Mouse (Mus musculus) hindbrain, embryonic 15.5 days (tissue): ENCODE results near the gene Serpina3a. TPM values are rescaled to one million over a fixed set of nuclear protein-coding genes. Genes with fewer than 3 reads are reported as not detected.

Experiments used
- ATAC-seq: fragments of 200-750 bp; cut with Nextera tagmentation; 2 replicates; pipeline ENCODE4 v1.8.0; 2017; ENCODE audit warnings: low read depth, moderate number of reproducible peaks, moderate TSS enrichment; ENCODE audit not compliant: low FRiP score
- H3K27ac ChIP-seq: fragments of 300-500 bp; sonication (generic); replicated peaks from 2 replicates; pipeline ENCODE4 v1.5.1; 2015; ENCODE audit warnings: mild to moderate bottlenecking, inconsistent platforms
- H3K27me3 ChIP-seq: fragments of 300-500 bp; sonication (generic); 2 replicates; pipeline ENCODE4 v1.6.1; 2015; ENCODE audit warnings: control low read depth, inconsistent platforms
- H3K36me3 ChIP-seq: fragments of 300-500 bp; sonication (generic); 2 replicates; pipeline ENCODE4 v1.6.1; 2015; ENCODE audit warnings: control low read depth, inconsistent platforms
- H3K4me1 ChIP-seq: fragments of 300-500 bp; sonication (generic); replicated peaks from 2 replicates; pipeline ENCODE4 v1.6.1; 2015; ENCODE audit warnings: control low read depth, inconsistent platforms
- H3K4me2 ChIP-seq: fragments of 300-500 bp; sonication (generic); 2 replicates; pipeline ENCODE4 v1.6.1; 2015; ENCODE audit warnings: moderate library complexity, mild to moderate bottlenecking, inconsistent platforms
- H3K4me3 ChIP-seq: fragments of 300-500 bp; sonication (generic); 2 replicates; pipeline ENCODE4 v1.5.1; 2015; ENCODE audit warnings: mild to moderate bottlenecking, inconsistent platforms
- H3K9ac ChIP-seq: fragments of 300-500 bp; sonication (generic); 2 replicates; pipeline ENCODE4 v1.6.1; 2015; ENCODE audit warnings: inconsistent platforms
- H3K9me3 ChIP-seq: fragments of 300-500 bp; sonication (generic); 2 replicates; pipeline ENCODE4 v1.6.1; 2016; ENCODE audit warnings: control low read depth, inconsistent platforms
- WGBS: fragments of 180-500 bp; shearing (Covaris S2); methylation state at CpG from one replicate; pipeline ENCODE4 v1.1.7; 2015; 5-methylcytosine and 5-hydroxymethylcytosine counted together
- polyA plus RNA-seq: library from polyadenylated mRNA; unstranded; fragments of >200 nt; fragmentation: Nextera tagmentation; extraction: Ambion mirVana; gene quantifications from 2 replicates; pipeline ENCODE4 v1.2.1, GENCODE M21; 2015

Serpina3a gene
- polyA plus RNA-seq, 1 experiment from 2014 or later = not detected

- Histone ChIP-seq H3K27me3 (no peaks in the 10 kb centered on the region), H3K4me3 (no peak overlapping the region), H3K9ac (no peak overlapping the region), H3K4me1 (no peaks in the 10 kb centered on the region), H3K36me3 (no peaks in the 10 kb centered on the region), H3K4me2 (no peak overlapping the region), H3K27ac (no peak overlapping the region), H3K9me3 (no peaks in the 10 kb centered on the region)
- 81% methylated on average over 2 of the region's 2 CpGs for WGBS
- no peak for ATAC-seq
Measured at GRCm38 (mm10) chr12:104108507-104108906, 4.0 kb upstream of the Serpina3a start.

DNA sequence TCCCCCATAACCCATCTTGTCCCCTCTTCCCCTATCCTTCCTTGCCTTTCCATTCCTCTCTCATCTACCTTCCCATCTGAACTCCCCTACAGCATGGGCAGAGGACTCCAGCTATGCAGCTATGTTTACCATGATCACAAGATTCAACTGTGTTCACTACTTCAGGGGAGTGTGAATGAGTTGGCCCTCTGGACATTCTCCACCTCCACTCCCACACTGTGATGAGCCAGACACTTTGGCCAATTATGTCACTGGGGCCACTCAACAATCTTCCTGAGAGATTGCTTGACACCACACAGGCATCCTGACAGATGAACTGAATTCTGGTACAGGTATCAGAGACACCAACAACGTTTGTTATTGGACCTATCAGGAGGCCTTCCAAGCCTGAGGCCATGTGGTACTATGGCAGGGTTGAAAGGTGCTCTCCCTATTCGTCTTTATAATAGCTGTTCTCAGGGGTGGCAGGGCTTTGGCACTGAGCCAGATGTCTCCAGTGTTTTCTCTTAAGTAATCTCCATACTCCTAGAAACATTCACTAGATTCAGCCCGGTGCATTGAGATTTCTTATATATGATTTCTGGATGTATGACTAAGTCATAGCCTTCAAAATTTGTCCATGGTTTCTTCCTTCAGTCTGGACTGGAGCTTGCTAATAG, 2.5 kb downstream of the Serpina3a start:
- Histone ChIP-seq H3K27me3 (no peaks in the 10 kb centered on the region), H3K9me3 (no peaks in the 10 kb centered on the region), H3K27ac (no peak overlapping the region), H3K36me3 (no peaks in the 10 kb centered on the region), H3K4me1 (no peaks in the 10 kb centered on the region), H3K4me3 (no peak overlapping the region), H3K4me2 (no peak overlapping the region), H3K9ac (no peak overlapping the region)
- ATAC-seq = no peak
- WGBS = 58% methylated on average over 3 of the region's 3 CpGs

- no peak overlapping the region for H3K27ac ChIP-seq
- WGBS = 88% methylated on average over 1 of the region's 1 CpGs
- ATAC-seq = no peak
Measured at GRCm38 (mm10) chr12:104123097-104123496, 10.6 kb downstream of the Serpina3a start.

DNA sequence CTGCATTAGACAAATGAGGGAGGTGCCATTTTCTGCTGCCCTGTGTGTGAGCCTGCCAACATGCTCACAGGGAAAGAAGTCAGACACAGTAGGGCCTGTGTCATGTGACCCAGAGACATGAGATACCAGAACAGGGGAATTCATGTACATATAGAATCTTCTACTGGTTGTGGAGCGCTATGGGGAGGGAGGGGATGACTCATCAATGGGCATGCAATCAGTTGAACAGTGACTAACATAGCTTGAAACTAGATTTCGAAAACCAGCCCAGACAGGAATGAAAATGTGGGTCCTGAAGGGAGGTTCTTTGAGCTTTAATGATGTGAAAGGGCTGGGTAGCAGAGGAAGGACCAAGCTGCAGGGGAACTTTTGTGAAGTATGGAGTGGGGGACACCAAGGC, 11.5 kb downstream of the Serpina3a start:
- Histone ChIP-seq H3K36me3 (no peaks in the 10 kb centered on the region), H3K27me3 (no peaks in the 10 kb centered on the region), H3K4me1 (no peaks in the 10 kb centered on the region), H3K27ac (no peak overlapping the region), H3K9me3 (no peaks in the 10 kb centered on the region), H3K4me2 (no peak overlapping the region), H3K9ac (no peak overlapping the region), H3K4me3 (no peak overlapping the region)
- 82% methylated on average over 2 of the region's 2 CpGs for WGBS
- no peak for ATAC-seq

More at GRCm38 (mm10) chr12:104123097-104123496, 10.6 kb downstream of the Serpina3a start:
- Histone ChIP-seq H3K36me3 (no peaks in the 10 kb centered on the region), H3K27me3 (no peaks in the 10 kb centered on the region), H3K9me3 (no peaks in the 10 kb centered on the region), H3K4me3 (no peak overlapping the region), H3K9ac (no peak overlapping the region), H3K4me2 (no peak overlapping the region), H3K4me1 (no peaks in the 10 kb centered on the region)

GRCm38 (mm10) chr12:104125021-104125560, 12.6 kb downstream of the Serpina3a start:
- H3K4me1 ChIP-seq = no peaks in the 10 kb centered on the region
- 88% methylated on average over 5 of the region's 5 CpGs for WGBS
- H3K4me3 ChIP-seq = no peak overlapping the region
- no peak overlapping the region for H3K4me2 ChIP-seq
- H3K36me3 ChIP-seq = no peaks in the 10 kb centered on the region
- ATAC-seq = no peak
- H3K9me3 ChIP-seq = no peaks in the 10 kb centered on the region
- no peak overlapping the region for H3K27ac ChIP-seq
- H3K9ac ChIP-seq = no peak overlapping the region
- no peaks in the 10 kb centered on the region for H3K27me3 ChIP-seq

DNA sequence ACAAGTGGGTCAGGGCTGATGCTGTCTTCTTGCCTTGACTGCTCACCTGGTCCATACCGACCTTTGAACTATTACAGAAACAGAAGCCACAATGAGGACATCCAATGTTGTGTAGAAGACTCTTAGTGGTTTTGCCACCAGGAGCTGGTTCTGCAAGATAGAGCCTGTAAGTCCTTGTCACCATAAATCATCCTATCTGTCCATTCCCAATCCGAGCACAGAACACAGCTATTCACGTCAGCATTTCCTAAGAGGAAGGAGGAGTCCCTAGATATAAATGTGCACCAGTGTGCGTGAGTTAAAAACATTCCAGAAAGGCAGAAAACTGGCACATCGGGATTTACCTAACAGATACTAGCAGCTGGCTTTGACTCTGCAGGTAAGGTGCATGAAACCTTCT, 15.2 kb downstream of the Serpina3a start, which contains the start of gene Serpina3b:
Serpina3b (plus strand) TSS at position 301 of the 400 bp plus-strand sequence.
- Histone ChIP-seq H3K9me3 (no peaks in the 10 kb centered on the region), H3K4me2 (no peak within 1 kb of the TSS), H3K9ac (no peak within 1 kb of the TSS), H3K27me3 (no peaks in the 10 kb centered on the region), H3K36me3 (no peaks in the 10 kb centered on the region), H3K4me1 (no peaks in the 10 kb centered on the region), H3K27ac (no peak within 1 kb of the TSS), H3K4me3 (no peak within 1 kb of the TSS)
- ATAC-seq = no peak
- 89% methylated on average over 5 of the region's 5 CpGs for WGBS

DNA sequence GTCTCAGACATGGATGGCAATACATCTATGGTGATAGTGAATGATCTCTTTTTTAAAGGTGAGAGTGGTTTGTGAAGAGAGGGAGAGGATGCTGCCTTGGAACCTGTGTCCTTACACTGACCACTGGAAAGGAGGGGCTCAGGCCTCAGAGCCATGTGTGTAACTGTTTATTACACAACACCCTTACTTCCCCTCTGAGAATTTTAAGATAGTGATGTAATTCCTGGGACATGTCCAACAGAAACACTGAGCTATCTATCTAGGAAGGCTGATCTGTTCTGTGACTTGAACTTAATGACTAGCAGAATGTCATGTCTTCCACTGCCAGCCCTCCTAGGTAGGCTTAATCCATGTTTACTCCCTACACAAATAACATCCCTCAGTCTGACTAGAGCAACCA, 18.5 kb downstream of the Serpina3a start:
- H3K9ac ChIP-seq = no peak overlapping the region
- H3K4me1 ChIP-seq = no peaks in the 10 kb centered on the region
- H3K4me2 ChIP-seq = no peak overlapping the region
- H3K27ac ChIP-seq = no peak overlapping the region
- H3K9me3 ChIP-seq = no peaks in the 10 kb centered on the region
- no peak for ATAC-seq
- H3K4me3 ChIP-seq = no peak overlapping the region
- no peaks in the 10 kb centered on the region for H3K36me3 ChIP-seq
- no peaks in the 10 kb centered on the region for H3K27me3 ChIP-seq

- Histone ChIP-seq H3K9me3 (no peaks in the 10 kb centered on the region), H3K4me1 (no peaks in the 10 kb centered on the region), H3K27ac (no peak overlapping the region), H3K27me3 (no peaks in the 10 kb centered on the region), H3K4me2 (no peak overlapping the region), H3K4me3 (no peak overlapping the region), H3K9ac (no peak overlapping the region), H3K36me3 (no peaks in the 10 kb centered on the region)
- WGBS = 81% methylated on average over 2 of the region's 2 CpGs
- ATAC-seq = no peak
Measured at GRCm38 (mm10) chr12:104138216-104138615, 25.7 kb downstream of the Serpina3a start.

- Histone ChIP-seq H3K4me3 (no peak overlapping the region), H3K27ac (no peak overlapping the region), H3K9ac (no peak overlapping the region), H3K27me3 (no peaks in the 10 kb centered on the region), H3K9me3 (no peaks in the 10 kb centered on the region), H3K36me3 (no peaks in the 10 kb centered on the region), H3K4me1 (no peaks in the 10 kb centered on the region), H3K4me2 (no peak overlapping the region)
- no peak for ATAC-seq
- WGBS = 94% methylated on average over 4 of the region's 4 CpGs
Measured at GRCm38 (mm10) chr12:104140543-104141103, 28.1 kb downstream of the Serpina3a start.

- Histone ChIP-seq H3K4me2 (no peak overlapping the region), H3K27me3 (no peaks in the 10 kb centered on the region), H3K9ac (no peak overlapping the region), H3K4me1 (no peaks in the 10 kb centered on the region), H3K27ac (no peak overlapping the region), H3K4me3 (no peak overlapping the region), H3K9me3 (no peaks in the 10 kb centered on the region), H3K36me3 (no peaks in the 10 kb centered on the region)
- 93% methylated on average over 1 of the region's 1 CpGs for WGBS
- no peak for ATAC-seq
Measured at GRCm38 (mm10) chr12:104141506-104141905, 29.0 kb downstream of the Serpina3a start.

- no peaks in the 10 kb centered on the region for H3K36me3 ChIP-seq
- H3K27me3 ChIP-seq = no peaks in the 10 kb centered on the region
- no peaks in the 10 kb centered on the region for H3K4me1 ChIP-seq
- H3K27ac ChIP-seq = no peak overlapping the region
- no peak for ATAC-seq
- H3K9me3 ChIP-seq = no peaks in the 10 kb centered on the region
- no peak overlapping the region for H3K9ac ChIP-seq
- H3K4me3 ChIP-seq = no peak overlapping the region
- 73% methylated on average over 1 of the region's 1 CpGs for WGBS
- no peak overlapping the region for H3K4me2 ChIP-seq
Measured at GRCm38 (mm10) chr12:104142427-104142826, 29.9 kb downstream of the Serpina3a start.

- Histone ChIP-seq H3K9me3 (no peaks in the 10 kb centered on the region), H3K4me2 (no peak overlapping the region), H3K27me3 (no peaks in the 10 kb centered on the region), H3K4me1 (no peaks in the 10 kb centered on the region), H3K36me3 (no peaks in the 10 kb centered on the region), H3K4me3 (no peak overlapping the region), H3K27ac (no peak overlapping the region), H3K9ac (no peak overlapping the region)
- WGBS = 91% methylated on average over 1 of the region's 1 CpGs
- no peak for ATAC-seq
Measured at GRCm38 (mm10) chr12:104143286-104143685, 30.8 kb downstream of the Serpina3a start.
